Mouse (Mus musculus) gonadal fat pad, adult 2 months (tissue): ENCODE measurements at regions not wholly inside any gene's neighbourhood (a gene's known extent, or its start where the extent isn't known, plus 50 kb on each side); places are given as distances from the start of the nearest gene placed in this dataset.
A peak's percentile ranks its signal among the peaks of the same experiment; 100 is the strongest.

ENCODE experiments used
- DNase-seq: peaks from one replicate; pipeline ENCODE4 v3.0.0-alpha.2; 2012; ENCODE audit warnings: low read depth

GRCm38 (mm10) chr12:107658241-107658640 is 169.8 kb downstream of the 3110018I06Rik start:
- DNase-seq, result no peak

- DNase-seq, result no peak
Measured at GRCm38 (mm10) chr12:107658821-107659220, 170.4 kb downstream of the 3110018I06Rik start.

- no peak for DNase-seq
Measured at GRCm38 (mm10) chr12:107662624-107663023, 174.2 kb downstream of the 3110018I06Rik start.

DNA sequence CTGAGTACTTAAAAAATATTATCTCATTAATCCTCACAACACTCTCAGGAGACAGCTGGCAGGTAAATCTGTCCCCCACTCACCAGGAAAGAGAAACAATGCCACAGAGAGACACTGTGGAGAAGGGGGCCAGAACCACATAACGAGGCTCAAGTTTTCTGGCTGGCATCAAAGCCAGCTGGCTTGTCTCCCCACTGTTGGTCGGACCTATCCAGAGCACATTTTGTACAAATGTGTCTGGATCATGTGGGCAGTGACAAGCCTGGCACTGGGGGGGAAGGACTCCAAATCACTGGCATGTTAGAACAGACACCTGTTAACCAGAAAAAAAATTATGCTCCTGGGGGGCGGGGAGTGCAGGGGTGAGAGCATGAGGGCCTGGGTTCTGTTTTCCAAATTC is 179.4 kb downstream of the 3110018I06Rik start:
- no peak for DNase-seq

DNA sequence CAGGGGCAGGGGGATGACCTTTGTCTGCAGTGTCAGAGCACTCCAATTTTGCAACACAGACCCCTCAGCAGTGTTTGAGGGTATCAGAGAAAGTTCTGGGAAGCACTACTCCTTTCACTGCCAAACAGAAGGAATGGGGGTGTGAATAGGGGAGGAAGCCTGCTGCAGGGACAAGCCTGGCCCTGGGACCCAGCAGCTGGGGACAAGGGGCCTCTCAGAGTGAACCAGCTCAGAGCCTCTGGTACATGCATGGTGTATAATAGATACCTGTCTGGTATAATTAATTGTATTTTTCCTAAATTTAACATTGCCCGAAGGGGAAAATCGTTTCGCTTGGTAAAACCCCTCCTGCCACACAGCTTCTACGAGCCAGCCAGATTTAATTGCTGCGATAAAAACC is 180.6 kb downstream of the 3110018I06Rik start:
- DNase-seq, result no peak

- no peak for DNase-seq
Measured at GRCm38 (mm10) chr12:107669450-107669849, 181.0 kb downstream of the 3110018I06Rik start.

DNA sequence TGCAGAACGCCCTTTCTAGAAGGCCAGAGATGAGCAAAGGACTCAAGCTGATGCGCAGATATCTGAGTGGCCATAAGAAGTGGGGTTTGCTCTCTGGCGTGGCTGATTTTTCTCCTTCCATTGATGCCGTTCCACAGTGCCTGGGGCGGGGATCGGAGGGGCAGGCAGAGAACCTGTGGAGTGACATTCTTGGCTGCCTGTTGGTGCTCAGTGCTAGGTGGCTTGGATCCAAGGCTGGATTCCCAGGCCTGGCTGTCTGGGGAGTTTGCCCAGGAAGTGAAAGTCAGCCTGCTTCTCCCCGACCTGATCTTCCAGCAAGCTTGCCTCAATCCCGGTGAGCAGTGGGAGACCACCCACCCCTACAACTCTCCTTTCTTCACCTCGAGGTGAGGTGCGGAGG is 181.5 kb downstream of the 3110018I06Rik start:
- no peak for DNase-seq

- DNase-seq, result no peak
Measured at GRCm38 (mm10) chr12:107677076-107677475, 188.6 kb downstream of the 3110018I06Rik start.

DNA sequence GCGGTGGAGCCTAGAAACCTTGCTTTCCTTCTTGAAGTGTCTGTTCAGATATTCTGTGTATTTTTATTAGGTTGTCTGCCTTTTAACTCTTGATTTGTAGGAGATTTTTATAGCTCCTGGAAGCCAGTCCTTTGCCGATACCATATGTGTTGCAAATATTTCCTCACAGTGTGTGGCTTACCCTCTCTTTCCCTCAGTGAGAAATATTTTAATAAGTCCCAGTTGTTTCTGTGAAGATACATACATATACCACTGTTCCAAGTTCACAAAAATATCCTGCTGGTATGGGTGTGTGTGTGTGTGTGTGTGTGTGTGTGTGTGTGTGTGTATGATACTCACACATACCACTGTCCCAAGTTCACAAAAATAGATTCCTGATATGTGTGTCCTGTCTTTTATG is 199.0 kb downstream of the 3110018I06Rik start:
- DNase-seq, result no peak

DNA sequence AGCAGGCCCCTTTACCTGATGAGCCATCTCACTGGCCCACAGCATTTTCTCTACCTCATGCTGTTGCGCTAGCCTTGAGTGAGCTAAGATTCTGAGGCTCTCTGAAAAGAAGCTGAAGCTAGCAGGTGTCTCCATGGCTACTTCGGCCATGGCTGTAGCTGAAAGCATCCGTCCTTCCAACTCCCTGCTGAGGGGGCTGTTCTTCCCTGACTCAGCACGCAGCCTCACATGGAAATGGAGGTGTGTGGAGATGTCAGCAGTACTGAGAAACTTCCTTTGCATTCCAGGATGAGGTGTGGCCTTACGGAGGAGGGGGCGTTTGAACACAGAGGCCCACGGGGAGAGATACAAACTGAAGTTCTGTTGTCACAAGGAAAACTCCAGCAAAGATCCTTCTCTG is 201.0 kb downstream of the 3110018I06Rik start:
- DNase-seq, result no peak

- DNase-seq, result no peak
Measured at GRCm38 (mm10) chr12:107690061-107690460, 201.6 kb downstream of the 3110018I06Rik start.

DNA sequence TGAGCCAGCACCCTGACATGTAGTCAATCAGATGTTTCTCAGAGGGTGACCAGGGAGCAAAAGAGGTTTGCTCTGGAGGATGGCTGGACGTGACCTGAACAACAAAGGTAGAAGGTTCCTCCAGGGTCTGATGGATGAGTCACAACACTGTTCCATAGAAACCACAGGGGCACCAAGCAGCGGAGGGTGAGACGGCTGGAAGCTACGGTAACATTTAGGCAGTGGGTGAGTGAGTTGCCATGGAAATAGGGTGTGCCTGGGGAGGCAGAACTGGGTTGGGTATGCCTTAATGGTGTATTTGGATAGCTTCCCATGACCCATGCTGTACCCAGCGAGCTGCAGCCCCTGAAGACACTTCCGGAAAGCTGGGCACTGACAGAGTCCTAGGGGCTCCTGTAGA is 205.3 kb downstream of the 3110018I06Rik start:
- DNase-seq, result no peak

DNA sequence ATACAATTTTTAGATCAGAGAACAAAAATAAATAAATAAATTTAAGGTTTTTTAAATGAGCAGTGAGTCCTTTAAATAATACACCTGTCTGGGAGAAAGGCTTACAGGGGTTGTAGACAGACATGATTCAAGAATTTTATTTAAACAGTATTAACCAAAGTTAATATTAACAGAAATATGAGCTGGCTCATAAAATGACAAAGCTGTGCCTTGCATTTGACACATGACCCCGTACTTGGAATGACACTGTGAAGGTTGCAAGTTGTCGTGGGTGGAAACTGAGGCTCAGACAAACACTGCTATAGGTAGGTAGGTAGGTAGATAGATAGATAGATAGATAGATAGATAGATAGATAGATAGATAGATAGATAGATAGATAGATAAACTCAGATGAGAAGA is 206.6 kb downstream of the 3110018I06Rik start:
- DNase-seq, result no peak

- no peak for DNase-seq
Measured at GRCm38 (mm10) chr12:107695438-107696267, 207.2 kb downstream of the 3110018I06Rik start.

GRCm38 (mm10) chr12:107700317-107700716 is 211.9 kb downstream of the 3110018I06Rik start:
- DNase-seq, result no peak

- DNase-seq, result no peak
Measured at GRCm38 (mm10) chr12:107700868-107701597, 212.6 kb downstream of the 3110018I06Rik start.

- DNase-seq, result no peak
Measured at GRCm38 (mm10) chr12:107708812-107709211, 220.4 kb downstream of the 3110018I06Rik start.

DNA sequence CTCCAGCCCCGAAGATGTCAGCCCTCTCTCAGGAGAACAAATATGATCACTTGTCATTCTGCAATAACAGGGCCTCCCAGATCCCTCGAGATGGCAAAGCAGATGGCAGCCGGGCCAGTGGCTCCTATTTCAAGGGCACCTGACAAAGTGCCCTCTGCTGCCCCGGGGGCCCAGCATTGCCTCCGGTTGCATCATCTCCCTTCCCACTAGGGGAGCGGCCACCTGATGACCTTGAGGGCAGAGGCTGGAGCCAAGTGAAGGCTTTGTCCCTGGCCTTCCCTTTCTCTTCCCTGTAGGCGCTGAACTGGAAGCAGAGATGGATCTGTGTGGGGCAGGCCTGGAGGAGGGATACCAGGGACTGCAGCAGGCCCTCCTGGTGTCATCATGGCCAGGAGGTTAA is 222.6 kb downstream of the 3110018I06Rik start:
- DNase-seq, result no peak

DNA sequence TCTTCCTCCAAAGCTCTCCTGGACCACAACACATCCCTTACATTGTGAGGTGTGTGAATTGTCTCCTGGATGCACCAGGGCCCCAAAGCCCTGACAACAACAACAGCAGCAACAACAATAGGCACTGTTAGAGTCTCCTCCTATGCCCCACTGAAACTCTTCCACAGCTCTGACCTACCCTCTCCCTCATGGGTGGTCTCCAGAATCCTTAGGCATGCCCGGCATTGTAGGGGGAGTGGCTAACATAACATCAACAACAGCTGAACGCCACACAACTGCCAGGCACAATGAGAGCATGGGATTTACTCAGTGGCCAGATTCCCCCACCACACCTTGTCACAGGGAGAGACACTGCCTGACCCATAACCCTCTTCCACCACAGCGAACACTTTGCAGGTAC is 223.2 kb downstream of the 3110018I06Rik start:
- no peak for DNase-seq

GRCm38 (mm10) chr12:107713191-107713590 is 224.8 kb downstream of the 3110018I06Rik start:
- no peak for DNase-seq

GRCm38 (mm10) chr12:107714846-107715245 is 226.4 kb downstream of the 3110018I06Rik start:
- no peak for DNase-seq

- DNase-seq, result peak; percentile 36
Measured at GRCm38 (mm10) chr12:107715871-107716270, 227.4 kb downstream of the 3110018I06Rik start.

- DNase-seq, result no peak
Measured at GRCm38 (mm10) chr12:107720941-107721340, 232.5 kb downstream of the 3110018I06Rik start.
